Mouse (Mus musculus): ENCODE measurements around the gene Map3k15. TPM values are rescaled to one million over a fixed set of nuclear protein-coding genes. Genes with fewer than 3 reads are reported as not detected.
A peak's percentile ranks its signal among the peaks of the same experiment; 100 is the strongest.

The Map3k15 gene
- polyA plus RNA-seq, 1 experiment from 2014 or later = 0.95 TPM

- Histone ChIP-seq H3K9me3 (replicated peaks; ENCODE audit: low read length) (no peaks in the 10 kb centered on the region), H3K9ac (ENCODE audit: low read depth, low read length) (no peak overlapping the region), H3K4me3 (replicated peaks; ENCODE audit: low read depth, low read length) (no peak overlapping the region), H3K4me2 (ENCODE audit: low read length) (no peak overlapping the region), H3K4me1 (replicated peaks; ENCODE audit: insufficient read depth, low read length) (no peaks in the 10 kb centered on the region), H3K36me3 (ENCODE audit: insufficient read depth, low read length) (no peaks in the 10 kb centered on the region), H3K27me3 (ENCODE audit: insufficient read depth, low read length) (no peaks in the 10 kb centered on the region), H3K27ac (no peak overlapping the region)
- ATAC-seq (replicated peaks; ENCODE audit: low FRiP score, low read depth) = no peak
- DNase-seq (ENCODE audit: low spot score) = peak; percentile 38
- peak; percentile 72 for TF ChIP-seq CTCF (IDR thresholded peaks at IDR 0.05; ENCODE audit: low read depth)
- 14% methylated on average over 2 of the region's 3 CpGs for WGBS
These were observed 181.9 kb downstream of the Map3k15 start for GRCm38 (mm10) chrX:160170150-160170549.

Other genes with a start within 250 kb of the Map3k15 start
- gene Pdha1, start 150.0 kb downstream of the Map3k15 start, polyA plus RNA-seq (2015; fragmentation: Nextera tagmentation; extraction: Ambion mirVana) = 160 and 178 TPM in 2 replicates